Mouse (Mus musculus) frontal cortex, postnatal 25 days (tissue): ENCODE results near the gene Ahnak.
"Not testable (repeated sequence)": the region's sequence is repeated elsewhere in the genome, so short reads cannot be mapped to it uniquely, and the experiment has no call there.

Experiments
- DNase-seq, 2 experiments: peaks; one replicate each; pipeline ENCODE4 v3.0.0; 2022; ENCODE audit warnings: low spot score in 2 of 2

The Ahnak gene

GRCm38 (mm10) chr19:8972491-8972890 lies 16.6 kb upstream of the Ahnak start:
- not testable (repeated sequence) for DNase-seq

- no peak for DNase-seq
Measured at GRCm38 (mm10) chr19:8974638-8975037, 14.4 kb upstream of the Ahnak start.

- no peak for DNase-seq
Measured at GRCm38 (mm10) chr19:8975491-8975890, 13.6 kb upstream of the Ahnak start.

GRCm38 (mm10) chr19:8976535-8976934 lies 12.5 kb upstream of the Ahnak start:
- DNase-seq, result no peak

GRCm38 (mm10) chr19:8980771-8981170 lies 8.3 kb upstream of the Ahnak start:
- no peak for DNase-seq

GRCm38 (mm10) chr19:8981450-8982168 lies 7.5 kb upstream of the Ahnak start:
- DNase-seq, result no peak

- DNase-seq, result no peak
Measured at GRCm38 (mm10) chr19:8982303-8983149, 6.6 kb upstream of the Ahnak start.

- no peak for DNase-seq
Measured at GRCm38 (mm10) chr19:8983150-8983650, 5.9 kb upstream of the Ahnak start.

- DNase-seq, result no peak
Measured at GRCm38 (mm10) chr19:8984255-8984868, 4.7 kb upstream of the Ahnak start.

GRCm38 (mm10) chr19:8985891-8986290 lies 3.2 kb upstream of the Ahnak start:
- no peak for DNase-seq

- no peak for DNase-seq
Measured at GRCm38 (mm10) chr19:8987816-8988215, 1.3 kb upstream of the Ahnak start.

- no peak for DNase-seq
Measured at GRCm38 (mm10) chr19:8988346-8989065, 578 bp upstream of the Ahnak start.

GRCm38 (mm10) chr19:8989567-8990431 lies 715 bp downstream of the Ahnak start:
- DNase-seq, result no peak

- no peak for DNase-seq
Measured at GRCm38 (mm10) chr19:8990432-8991102, 1.5 kb downstream of the Ahnak start.

- no peak for DNase-seq
Measured at GRCm38 (mm10) chr19:8991245-8991870, 2.3 kb downstream of the Ahnak start.

- DNase-seq, result no peak
Measured at GRCm38 (mm10) chr19:8991871-8992735, 3.0 kb downstream of the Ahnak start.

- peak; percentile 56 to 72 for DNase-seq
Measured at GRCm38 (mm10) chr19:8992769-8993624, 3.9 kb downstream of the Ahnak start.

- DNase-seq, result no peak
Measured at GRCm38 (mm10) chr19:8993625-8993912, 4.5 kb downstream of the Ahnak start.
